Mouse (Mus musculus) erythroblast, embryonic 14.5 days (primary cell): ENCODE results near the gene Grip1.

Experiments used
- GATA1 ChIP-seq: IDR thresholded peaks from 2 replicates; pipeline ENCODE4 v1.6.1; 2012; ENCODE audit warnings: low read length, inconsistent platforms, mixed read lengths
- TAL1 ChIP-seq: IDR thresholded peaks from 3 replicates; pipeline ENCODE4 v1.6.1; 2012; ENCODE audit warnings: low read length, inconsistent platforms, mixed read lengths

- TF ChIP-seq GATA1, result no peak
- TF ChIP-seq TAL1, result no peak
These were observed 187.4 kb downstream of the Grip1 start for GRCm38 (mm10) chr10:119641011-119641410.
